Mouse (Mus musculus): ENCODE data around the gene Gm11937.

GRCm38 (mm10) chr11:99650136-99650535, 40.1 kb upstream of the Gm11937 start, which contains the start of gene Gm11555:
- TF ChIP-seq CTCF (IDR thresholded peaks at IDR 0.05; ENCODE audit: insufficient read depth, low read length): no peak
- no peak for TF ChIP-seq POLR2A (IDR thresholded peaks at IDR 0.05; ENCODE audit: borderline replicate concordance, extremely low read depth, low read depth, low read length)

Measured in lung, adult 2 months (tissue).